Mouse (Mus musculus) brain, embryonic 14.5 days (tissue): ENCODE results near the gene Slc37a3.

Experiments
- CTCF ChIP-seq: fragments of 200-500 bp; IDR thresholded peaks from 2 replicates; pipeline ENCODE4 v1.5.1; 2012; ENCODE audit warnings: inconsistent platforms, mild to moderate bottlenecking, moderate library complexity, borderline replicate concordance; ENCODE audit not compliant: insufficient read depth, insufficient read length; ENCODE audit errors: extremely low read depth
- POLR2A ChIP-seq: fragments of 200-500 bp; IDR thresholded peaks from 2 replicates; pipeline ENCODE4 v1.6.1; 2012; ENCODE audit warnings: mild to moderate bottlenecking, inconsistent platforms, borderline replicate concordance; ENCODE audit not compliant: poor library complexity, insufficient read depth, insufficient read length, severe bottlenecking; ENCODE audit errors: extremely low read depth

- no peak for TF ChIP-seq POLR2A
- TF ChIP-seq CTCF = peak; percentile 8; the same call in 1 of the 2 replicates
Measured at GRCm38 (mm10) chr6:39347880-39348814, 29.3 kb downstream of the Slc37a3 start.
